Mouse (Mus musculus) kidney, embryonic 15.5 days (tissue): ENCODE results near the gene Gimap4. TPM values are rescaled to one million over a fixed set of nuclear protein-coding genes. Genes with fewer than 3 reads are reported as not detected.

Experiments used
- ATAC-seq: fragments of 200-750 bp; cut with Nextera tagmentation; replicated peaks from 2 replicates; pipeline ENCODE4 v1.8.0; 2017; ENCODE audit warnings: moderate TSS enrichment; ENCODE audit not compliant: low FRiP score
- H3K27ac ChIP-seq: fragments of 300-500 bp; sonication (generic); 2 replicates; pipeline ENCODE4 v1.5.1; 2015; ENCODE audit warnings: mild to moderate bottlenecking, inconsistent platforms
- H3K27me3 ChIP-seq: fragments of 300-500 bp; sonication (generic); 2 replicates; pipeline ENCODE4 v1.6.1; 2015; ENCODE audit warnings: inconsistent platforms
- H3K36me3 ChIP-seq: fragments of 300-500 bp; sonication (generic); 2 replicates; pipeline ENCODE4 v1.6.1; 2015; ENCODE audit warnings: inconsistent platforms
- H3K4me1 ChIP-seq: fragments of 300-500 bp; sonication (generic); 2 replicates; pipeline ENCODE4 v1.6.1; 2015; ENCODE audit warnings: inconsistent platforms
- H3K4me2 ChIP-seq: fragments of 300-500 bp; sonication (generic); 2 replicates; pipeline ENCODE4 v1.6.1; 2015; ENCODE audit warnings: moderate library complexity, mild to moderate bottlenecking, inconsistent platforms
- H3K4me3 ChIP-seq: fragments of 300-500 bp; sonication (generic); replicated peaks from 2 replicates; pipeline ENCODE4 v1.5.1; 2015; ENCODE audit warnings: mild to moderate bottlenecking, inconsistent platforms
- H3K9ac ChIP-seq: fragments of 300-500 bp; sonication (generic); 2 replicates; pipeline ENCODE4 v1.6.1; 2015; ENCODE audit warnings: mild to moderate bottlenecking, inconsistent platforms
- H3K9me3 ChIP-seq: fragments of 300-500 bp; sonication (generic); replicated peaks from 2 replicates; pipeline ENCODE4 v1.6.1; 2016; ENCODE audit warnings: inconsistent platforms
- WGBS: fragments of 180-500 bp; shearing (Covaris S2); methylation state at CpG from one replicate; pipeline ENCODE4 v1.1.7; 2015; ENCODE audit warnings: mixed read lengths; 5-methylcytosine and 5-hydroxymethylcytosine counted together
- polyA plus RNA-seq: library from polyadenylated mRNA; unstranded; fragments of >200 nt; fragmentation: Nextera tagmentation; extraction: Ambion mirVana; gene quantifications from 2 replicates; pipeline ENCODE4 v1.2.1, GENCODE M21; 2015

Gimap4 gene
- polyA plus RNA-seq, 1 experiment from 2014 or later, result 69.5 TPM

GRCm38 (mm10) chr6:48689320-48689719 lies 5.0 kb downstream of the Gimap4 start:
- Histone ChIP-seq H3K27ac (no peak overlapping the region), H3K4me3 (no peak overlapping the region), H3K9ac (no peak overlapping the region), H3K9me3 (no peaks in the 10 kb centered on the region), H3K36me3 (no peaks in the 10 kb centered on the region), H3K4me1 (no peaks in the 10 kb centered on the region), H3K4me2 (no peak overlapping the region), H3K27me3 (no peaks in the 10 kb centered on the region)
- no peak for ATAC-seq
- 77% methylated on average over 2 of the region's 2 CpGs for WGBS

- no peak overlapping the region for H3K9ac ChIP-seq
- 88% methylated on average over 6 of the region's 6 CpGs for WGBS
- no peak overlapping the region for H3K4me3 ChIP-seq
- no peaks in the 10 kb centered on the region for H3K9me3 ChIP-seq
- H3K4me2 ChIP-seq, result no peak overlapping the region
- no peak overlapping the region for H3K27ac ChIP-seq
- H3K27me3 ChIP-seq, result no peaks in the 10 kb centered on the region
- no peak for ATAC-seq
- H3K4me1 ChIP-seq, result 0 out of 2 replicates have a peak, but pooled peaks cover 3% of the 10 kb centered on the region
- H3K36me3 ChIP-seq, result no peaks in the 10 kb centered on the region
These were observed 8.6 kb downstream of the Gimap4 start for GRCm38 (mm10) chr6:48692962-48693361.

GRCm38 (mm10) chr6:48696830-48697554 lies 12.6 kb downstream of the Gimap4 start:
- H3K36me3 ChIP-seq, result no peaks in the 10 kb centered on the region; the same call in 1 of the 2 replicates
- 0 out of 2 replicates have a peak, but pooled peaks cover 3% of the 10 kb centered on the region for H3K4me1 ChIP-seq
- H3K27me3 ChIP-seq, result no peaks in the 10 kb centered on the region
- ATAC-seq, result no peak
- WGBS, result 83% methylated on average over 4 of the region's 4 CpGs
- H3K27ac ChIP-seq, result peak overlapping the region; percentile 73
- H3K4me3 ChIP-seq, result no peak overlapping the region
- H3K4me2 ChIP-seq, result no peak overlapping the region
- H3K9ac ChIP-seq, result no peak overlapping the region
- H3K9me3 ChIP-seq, result no peaks in the 10 kb centered on the region

GRCm38 (mm10) chr6:48697555-48697930 lies 13.2 kb downstream of the Gimap4 start:
- Histone ChIP-seq H3K4me3 (no peak overlapping the region), H3K4me2 (no peak overlapping the region), H3K9me3 (no peaks in the 10 kb centered on the region), H3K27ac (peak overlapping the region; percentile 73), H3K27me3 (no peaks in the 10 kb centered on the region), H3K9ac (no peak overlapping the region), H3K36me3 (no peaks in the 10 kb centered on the region; the same call in 1 of the 2 replicates), H3K4me1 (0 out of 2 replicates have a peak, but pooled peaks cover 3% of the 10 kb centered on the region)
- no peak for ATAC-seq
- WGBS, result 44% methylated on average over 1 of the region's 1 CpGs

- Histone ChIP-seq H3K9me3 (no peaks in the 10 kb centered on the region), H3K27ac (peak overlapping the region; percentile 59; the same call in 1 of the 2 replicates), H3K36me3 (no peaks in the 10 kb centered on the region; the same call in 1 of the 2 replicates), H3K9ac (no peak overlapping the region), H3K4me3 (no peak overlapping the region), H3K27me3 (no peaks in the 10 kb centered on the region), H3K4me2 (no peak overlapping the region), H3K4me1 (0 out of 2 replicates have a peak, but pooled peaks cover 3% of the 10 kb centered on the region)
- ATAC-seq, result no peak
- 81% methylated on average over 7 of the region's 7 CpGs for WGBS
These were observed 13.9 kb downstream of the Gimap4 start for GRCm38 (mm10) chr6:48698066-48698856.

- ATAC-seq, result no peak
- WGBS, result 77% methylated on average over 3 of the region's 3 CpGs
- H3K4me3 ChIP-seq, result no peak overlapping the region
- peak overlapping the region; percentile 59 for H3K27ac ChIP-seq
- H3K27me3 ChIP-seq, result no peaks in the 10 kb centered on the region
- H3K36me3 ChIP-seq, result no peaks in the 10 kb centered on the region; the same call in 1 of the 2 replicates
- H3K9ac ChIP-seq, result no peak overlapping the region
- H3K4me1 ChIP-seq, result 0 out of 2 replicates have a peak, but pooled peaks cover 3% of the 10 kb centered on the region
- H3K9me3 ChIP-seq, result no peaks in the 10 kb centered on the region
- no peak overlapping the region for H3K4me2 ChIP-seq
These were observed 14.5 kb downstream of the Gimap4 start for GRCm38 (mm10) chr6:48698888-48699287.

- Histone ChIP-seq H3K36me3 (no peaks in the 10 kb centered on the region; the same call in 1 of the 2 replicates), H3K4me3 (no peak overlapping the region), H3K27ac (peak overlapping the region; percentile 68), H3K27me3 (no peaks in the 10 kb centered on the region), H3K4me1 (0 out of 2 replicates have a peak, but pooled peaks cover 3% of the 10 kb centered on the region), H3K9me3 (no peaks in the 10 kb centered on the region), H3K4me2 (no peak overlapping the region), H3K9ac (no peak overlapping the region)
- peak; percentile 62; the same call in 1 of the 2 replicates for ATAC-seq
- 41% methylated on average over 5 of the region's 5 CpGs for WGBS
These were observed 16.1 kb downstream of the Gimap4 start for GRCm38 (mm10) chr6:48700251-48701075.

GRCm38 (mm10) chr6:48702146-48702545 lies 17.8 kb downstream of the Gimap4 start:
- Histone ChIP-seq H3K9me3 (no peaks in the 10 kb centered on the region), H3K36me3 (no peaks in the 10 kb centered on the region; the same call in 1 of the 2 replicates), H3K27ac (peak overlapping the region; percentile 61; the same call in 1 of the 2 replicates), H3K27me3 (no peaks in the 10 kb centered on the region), H3K4me1 (0 out of 2 replicates have a peak, but pooled peaks cover 2% of the 10 kb centered on the region), H3K4me2 (no peak overlapping the region), H3K4me3 (no peak overlapping the region), H3K9ac (no peak overlapping the region)
- WGBS, result 87% methylated on average over 7 of the region's 7 CpGs
- ATAC-seq, result no peak

- Histone ChIP-seq H3K4me1 (no peaks in the 10 kb centered on the region), H3K4me2 (no peak overlapping the region), H3K36me3 (no peaks in the 10 kb centered on the region; the same call in 1 of the 2 replicates), H3K27ac (peak overlapping the region; percentile 61; the same call in 1 of the 2 replicates), H3K9ac (no peak overlapping the region), H3K27me3 (no peaks in the 10 kb centered on the region), H3K9me3 (no peaks in the 10 kb centered on the region), H3K4me3 (no peak overlapping the region)
- 71% methylated on average over 5 of the region's 5 CpGs for WGBS
- no peak for ATAC-seq
These were observed 18.3 kb downstream of the Gimap4 start for GRCm38 (mm10) chr6:48702601-48703000.

- Histone ChIP-seq H3K36me3 (no peaks in the 10 kb centered on the region; the same call in 1 of the 2 replicates), H3K9ac (no peak overlapping the region), H3K4me3 (no peak overlapping the region), H3K27ac (no peak overlapping the region), H3K4me2 (no peak overlapping the region), H3K27me3 (no peaks in the 10 kb centered on the region), H3K4me1 (no peaks in the 10 kb centered on the region), H3K9me3 (no peaks in the 10 kb centered on the region)
- ATAC-seq, result no peak
These were observed 19.8 kb downstream of the Gimap4 start for GRCm38 (mm10) chr6:48704146-48704545.

- Histone ChIP-seq H3K9me3 (no peaks in the 10 kb centered on the region), H3K9ac (no peak overlapping the region), H3K4me3 (peak overlapping the region; percentile 8), H3K36me3 (no peaks in the 10 kb centered on the region; the same call in 1 of the 2 replicates), H3K27me3 (no peaks in the 10 kb centered on the region), H3K27ac (no peak overlapping the region), H3K4me2 (peak overlapping the region; percentile 35), H3K4me1 (no peaks in the 10 kb centered on the region)
- no peak for ATAC-seq
- WGBS, result 64% methylated on average over 3 of the region's 3 CpGs
These were observed 21.8 kb downstream of the Gimap4 start for GRCm38 (mm10) chr6:48706130-48706529.
